Mouse (Mus musculus): ENCODE measurements around the gene Lrrc36.

Lrrc36 gene

GRCm38 (mm10) chr8:105431743-105432515, 18.6 kb downstream of the Lrrc36 start:
- DNase-seq (ENCODE audit: low read depth): no peak

- DNase-seq (ENCODE audit: low read depth): no peak
Measured at GRCm38 (mm10) chr8:105433021-105433420, 19.6 kb downstream of the Lrrc36 start.

- DNase-seq (ENCODE audit: low read depth): no peak
Measured at GRCm38 (mm10) chr8:105433511-105433910, 20.1 kb downstream of the Lrrc36 start.

GRCm38 (mm10) chr8:105434136-105434535, 20.8 kb downstream of the Lrrc36 start:
- no peak for DNase-seq (ENCODE audit: low read depth)

GRCm38 (mm10) chr8:105436218-105436617, 22.8 kb downstream of the Lrrc36 start:
- DNase-seq (ENCODE audit: low read depth): no peak

- no peak for DNase-seq (ENCODE audit: low read depth)
Measured at GRCm38 (mm10) chr8:105437078-105437748, 23.8 kb downstream of the Lrrc36 start.

- DNase-seq (ENCODE audit: low read depth): peak; percentile 55
Measured at GRCm38 (mm10) chr8:105438865-105439264, 25.5 kb downstream of the Lrrc36 start.

GRCm38 (mm10) chr8:105441433-105441832, 28.1 kb downstream of the Lrrc36 start:
- DNase-seq (ENCODE audit: low read depth): peak; percentile 46

- peak; percentile 36 for DNase-seq (ENCODE audit: low read depth)
Measured at GRCm38 (mm10) chr8:105442661-105443060, 29.3 kb downstream of the Lrrc36 start.

- peak; percentile 30 for DNase-seq (ENCODE audit: low read depth)
Measured at GRCm38 (mm10) chr8:105445296-105446126, 32.1 kb downstream of the Lrrc36 start.

GRCm38 (mm10) chr8:105446127-105446552, 32.8 kb downstream of the Lrrc36 start:
- DNase-seq (ENCODE audit: low read depth): peak; percentile 34

- DNase-seq (ENCODE audit: low read depth): no peak
Measured at GRCm38 (mm10) chr8:105448188-105448587, 34.8 kb downstream of the Lrrc36 start.

- DNase-seq (ENCODE audit: low read depth): no peak
Measured at GRCm38 (mm10) chr8:105448596-105448995, 35.2 kb downstream of the Lrrc36 start.

GRCm38 (mm10) chr8:105450977-105451376, 37.6 kb downstream of the Lrrc36 start:
- no peak for DNase-seq (ENCODE audit: low read depth)

GRCm38 (mm10) chr8:105451903-105452603, 38.7 kb downstream of the Lrrc36 start:
- no peak for DNase-seq (ENCODE audit: low read depth)

GRCm38 (mm10) chr8:105453296-105453695, 39.9 kb downstream of the Lrrc36 start:
- DNase-seq (ENCODE audit: low read depth): peak; percentile 36

GRCm38 (mm10) chr8:105454088-105454487, 40.7 kb downstream of the Lrrc36 start:
- DNase-seq (ENCODE audit: low read depth): no peak

GRCm38 (mm10) chr8:105455218-105455617, 41.8 kb downstream of the Lrrc36 start:
- no peak for DNase-seq (ENCODE audit: low read depth)

- DNase-seq (ENCODE audit: low read depth): no peak
Measured at GRCm38 (mm10) chr8:105461085-105461803, 47.9 kb downstream of the Lrrc36 start.

- no peak for DNase-seq (ENCODE audit: low read depth)
Measured at GRCm38 (mm10) chr8:105464595-105464994, 51.2 kb downstream of the Lrrc36 start.

- DNase-seq (ENCODE audit: low read depth): no peak
Measured at GRCm38 (mm10) chr8:105466246-105466645, 52.9 kb downstream of the Lrrc36 start.
